In genomic region chr2:17932426-17932931, GRCm38 (mm10) we compare ENCODE assay signal across 9 mouse cellular contexts.
DNase-seq lines count a peak whose midpoint lies in the region; ATAC-seq and TF ChIP-seq lines count a peak whose summit lies in the region.
"Had no signal": no experiment of that assay in that cellular context is flagged by ENCODE, and none has a peak within 500 bp of the region (broad histone marks: within the 10 kb centered on the region; RNA-seq: fewer than 3 reads in every experiment).

No protein-coding gene starts in this region.

- peak; percentile 72; the same call in 1 of the 2 replicates for ATAC-seq in heart, embryonic 15.5 days (replicated peaks; ENCODE audit: insufficient number of reproducible peaks, insufficient read depth, low FRiP score, low read depth)
- peak; percentile 75 for ATAC-seq in hindbrain, embryonic 11.5 days (ENCODE audit: low FRiP score)
- peak; percentile 56; the same call in 1 of the 2 replicates for ATAC-seq in midbrain, postnatal 0 days (ENCODE audit: low FRiP score)

- peak overlapping the region; percentile 26 for H3K4me3 ChIP-seq in heart, embryonic 15.5 days
- H3K4me3 ChIP-seq in hindbrain, embryonic 11.5 days (ENCODE audit: low read depth, low read length) = peak overlapping the region; percentile 10; the same call in 1 of the 2 replicates
- H3K4me3 ChIP-seq in midbrain, postnatal 0 days (ENCODE audit: low read depth, low read length) = peak overlapping the region; percentile 20; the same call in 1 of the 2 replicates
- H3K4me3 ChIP-seq: myocyte had no signal

- H3K4me1 ChIP-seq in heart, embryonic 15.5 days (replicated peaks) = peaks cover 23% of the 10 kb centered on the region
- H3K4me1 ChIP-seq in hindbrain, embryonic 11.5 days (replicated peaks; ENCODE audit: control insufficient read depth, insufficient read depth, low read length) = no peaks in the 10 kb centered on the region
- H3K4me1 ChIP-seq in midbrain, postnatal 0 days (ENCODE audit: insufficient read depth, low read length) = no peaks in the 10 kb centered on the region

- H3K9ac ChIP-seq in heart, embryonic 15.5 days = peak overlapping the region; percentile 25; the same call in 1 of the 2 replicates
- peak overlapping the region; percentile 4; the same call in 1 of the 2 replicates for H3K9ac ChIP-seq in hindbrain, embryonic 11.5 days (ENCODE audit: low read depth, low read length)
- 0 out of 2 replicates have a peak overlapping the region, but pooled peaks have one; percentile 4 for H3K9ac ChIP-seq in midbrain, postnatal 0 days (replicated peaks; ENCODE audit: low read length, poor library complexity, severe bottlenecking)

- 17% methylated on average over 16 of the region's 16 CpGs for WGBS in heart, embryonic 15.5 days
- WGBS in hindbrain, embryonic 11.5 days = 24% methylated on average over 16 of the region's 16 CpGs
- 14% methylated on average over 16 of the region's 16 CpGs for WGBS in midbrain, postnatal 0 days

- no peaks in the 10 kb centered on the region for H3K36me3 ChIP-seq in heart, embryonic 15.5 days
- H3K36me3 ChIP-seq in hindbrain, embryonic 11.5 days (ENCODE audit: control insufficient read depth, insufficient read depth, low read length) = no peaks in the 10 kb centered on the region
- no peaks in the 10 kb centered on the region for H3K36me3 ChIP-seq in midbrain, postnatal 0 days (ENCODE audit: insufficient read depth, low read length)

- no peaks in the 10 kb centered on the region for H3K9me3 ChIP-seq in heart, embryonic 15.5 days (replicated peaks)
- H3K9me3 ChIP-seq in hindbrain, embryonic 11.5 days (ENCODE audit: control insufficient read depth, low read length) = no peaks in the 10 kb centered on the region
- H3K9me3 ChIP-seq in midbrain, postnatal 0 days (ENCODE audit: low read length) = no peaks in the 10 kb centered on the region

- peak overlapping the region; percentile 53 for H3K4me2 ChIP-seq in heart, embryonic 15.5 days
- H3K4me2 ChIP-seq in hindbrain, embryonic 11.5 days (replicated peaks; ENCODE audit: low read depth, low read length) = peak overlapping the region; percentile 40
- peak overlapping the region; percentile 45 for H3K4me2 ChIP-seq in midbrain, postnatal 0 days (ENCODE audit: low read depth, low read length, poor library complexity, severe bottlenecking)

- no peaks in the 10 kb centered on the region for H3K27me3 ChIP-seq in heart, embryonic 15.5 days
- H3K27me3 ChIP-seq in hindbrain, embryonic 11.5 days (ENCODE audit: control insufficient read depth, insufficient read depth, low read length) = no peaks in the 10 kb centered on the region
- no peaks in the 10 kb centered on the region for H3K27me3 ChIP-seq in midbrain, postnatal 0 days (ENCODE audit: insufficient read depth, low read length)

- DNase-seq in heart, adult 8-10 months (ENCODE audit: low spot score) = no peak
- DNase-seq in embryo, embryonic 11 days = peak; percentile 63
- DNase-seq in hindbrain, embryonic 11.5 days (ENCODE audit: low spot score) = peak; percentile 60
- DNase-seq in midbrain, postnatal 0 days (ENCODE audit: low spot score) = peak; percentile 38
- DNase-seq in adipocyte (ENCODE audit: low spot score) = no peak
- DNase-seq in natural killer cell, adult 2 months (ENCODE audit: low spot score in 2 of 2) = no peak
- no peak for DNase-seq in gastrocnemius, postnatal 4 days (ENCODE audit: low spot score in 2 of 2)

- no peak for TF ChIP-seq CTCF in midbrain, postnatal 0 days (IDR thresholded peaks at IDR 0.05)

- peak overlapping the region; percentile 78 for H3K27ac ChIP-seq in heart, embryonic 15.5 days
- H3K27ac ChIP-seq in hindbrain, embryonic 11.5 days (ENCODE audit: low read depth, low read length) = peak overlapping the region; percentile 80
- no peak overlapping the region for H3K27ac ChIP-seq in midbrain, postnatal 0 days (ENCODE audit: low read depth, low read length)

Comparison
In these comparisons a context has a peak if more than half of its experiments do, and no peak if none do; other contexts are left out.
1. DNase-seq: peak in embryo, embryonic 11 days (single experiment), hindbrain, embryonic 11.5 days (single experiment) and midbrain, postnatal 0 days (single experiment); none in heart, adult 8-10 months (single experiment), adipocyte (single experiment), natural killer cell, adult 2 months (0 of 2) and gastrocnemius, postnatal 4 days (0 of 2).
2. Peak in every context shown above with its lines, with median percentiles within 50 percentile points of each other: ATAC-seq, H3K4me2 ChIP-seq, H3K4me3 ChIP-seq and H3K9ac ChIP-seq.